Comparison of ENCODE assay signal across 28 mouse cellular contexts in genomic region chr14:122700333-122700732, GRCm38 (mm10).
"Had no signal": no experiment of that assay in that cellular context is flagged by ENCODE, and none has a peak within 500 bp of the region (broad histone marks: within the 10 kb centered on the region; RNA-seq: fewer than 3 reads in every experiment).

No protein-coding gene starts in this region.

- H3K9me3 ChIP-seq: embryonic facial prominence, embryonic 10.5 days; embryonic facial prominence, embryonic 12.5 days; embryonic facial prominence, embryonic 13.5 days; embryonic facial prominence, embryonic 15.5 days; forebrain, embryonic 12.5 days; forebrain, embryonic 13.5 days; heart, embryonic 10.5 days had no signal

- H3K4me1 ChIP-seq: embryonic facial prominence, embryonic 12.5 days; embryonic facial prominence, embryonic 13.5 days; embryonic facial prominence, embryonic 15.5 days; forebrain, embryonic 10.5 days; forebrain, embryonic 12.5 days; forebrain, embryonic 13.5 days; heart, embryonic 10.5 days had no signal

- H3K27ac ChIP-seq: embryonic facial prominence, embryonic 10.5 days; embryonic facial prominence, embryonic 12.5 days; embryonic facial prominence, embryonic 13.5 days; embryonic facial prominence, embryonic 15.5 days; forebrain, embryonic 10.5 days; forebrain, embryonic 12.5 days; forebrain, embryonic 13.5 days; gastrocnemius, adult 2 months; heart, adult 2 months; heart, embryonic 10.5 days had no signal

- H3K36me3 ChIP-seq: embryonic facial prominence, embryonic 15.5 days had no signal

- DNase-seq: cerebellum, adult 9-10 months; cerebellum, adult 9-11 months; cerebellum, postnatal 10 days; cerebellum, postnatal 14 days; cerebellum, postnatal 25 days; cerebellum, postnatal 36 days; embryo, embryonic 11 days; forebrain, postnatal 0 days; gastrocnemius, adult 2 months; gastrocnemius, postnatal 10 days; gastrocnemius, postnatal 14 days; gastrocnemius, postnatal 25 days; gastrocnemius, postnatal 36 days; heart, adult 11 months; heart, adult 18-20 months; heart, adult 2 months had no signal

- H3K4me2 ChIP-seq: embryonic facial prominence, embryonic 12.5 days; embryonic facial prominence, embryonic 13.5 days; embryonic facial prominence, embryonic 15.5 days; forebrain, embryonic 12.5 days; forebrain, embryonic 13.5 days; heart, embryonic 11.5 days had no signal

- H3K27me3 ChIP-seq: embryonic facial prominence, embryonic 12.5 days; embryonic facial prominence, embryonic 13.5 days; embryonic facial prominence, embryonic 15.5 days; forebrain, embryonic 12.5 days; forebrain, embryonic 13.5 days had no signal

- H3K9ac ChIP-seq: embryonic facial prominence, embryonic 12.5 days; embryonic facial prominence, embryonic 13.5 days; embryonic facial prominence, embryonic 15.5 days; forebrain, embryonic 12.5 days; forebrain, embryonic 13.5 days; forebrain, postnatal 0 days had no signal

- ATAC-seq: forebrain, embryonic 13.5 days; forebrain, embryonic 14.5 days; forebrain, embryonic 16.5 days; forebrain, postnatal 0 days had no signal

- H3K4me3 ChIP-seq: embryonic facial prominence, embryonic 10.5 days; embryonic facial prominence, embryonic 12.5 days; embryonic facial prominence, embryonic 13.5 days; embryonic facial prominence, embryonic 15.5 days; erythroblast, embryonic 14.5 days; forebrain, embryonic 10.5 days; forebrain, embryonic 12.5 days; forebrain, embryonic 13.5 days; gastrocnemius, adult 2 months; heart, adult 2 months; heart, embryonic 10.5 days had no signal
